Mouse (Mus musculus): Measurements from ENCODE around the gene Nipsnap1.

Gene Nipsnap1

DNA sequence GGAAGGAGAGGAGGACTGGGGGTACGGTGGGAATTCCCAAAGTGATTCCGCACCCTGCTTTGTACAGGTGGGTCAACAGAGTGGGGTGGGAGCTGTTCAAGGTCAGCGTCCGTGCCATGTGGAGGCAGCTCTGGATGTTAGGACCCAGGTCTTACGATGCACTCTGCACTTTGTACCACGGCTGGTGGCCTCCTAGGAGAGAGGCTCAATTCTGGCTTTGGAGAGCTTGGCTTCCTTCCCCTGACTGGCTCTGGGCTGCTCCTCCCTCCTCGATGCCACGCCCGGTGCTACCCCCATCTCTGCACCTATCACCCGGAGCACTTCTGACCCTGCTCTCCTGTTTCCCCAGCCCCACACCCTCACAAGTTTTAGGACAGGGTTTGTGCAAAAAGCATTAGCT, 800 bp downstream of the Nipsnap1 start:
- DNase-seq: no peak

DNA sequence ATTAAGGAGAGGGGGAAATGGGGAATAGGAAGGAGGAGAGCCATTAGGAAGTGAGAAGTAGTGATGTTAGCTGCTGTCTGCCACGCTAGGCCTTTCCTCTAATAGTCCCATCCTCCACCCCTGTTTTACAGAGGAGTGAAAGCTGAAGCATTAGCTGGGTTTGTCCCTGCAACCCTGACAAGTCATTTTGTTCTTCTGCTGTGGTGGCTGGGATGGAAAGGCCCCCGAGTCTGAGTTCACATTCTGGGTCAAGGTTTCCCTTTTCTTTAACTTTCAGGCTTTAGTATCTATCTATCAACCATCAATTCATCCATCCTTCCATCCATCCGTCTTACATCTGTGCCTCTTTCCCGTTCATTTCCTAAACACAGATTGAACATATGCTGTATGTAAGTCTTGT, 7.3 kb downstream of the Nipsnap1 start:
- no peak for DNase-seq

DNA sequence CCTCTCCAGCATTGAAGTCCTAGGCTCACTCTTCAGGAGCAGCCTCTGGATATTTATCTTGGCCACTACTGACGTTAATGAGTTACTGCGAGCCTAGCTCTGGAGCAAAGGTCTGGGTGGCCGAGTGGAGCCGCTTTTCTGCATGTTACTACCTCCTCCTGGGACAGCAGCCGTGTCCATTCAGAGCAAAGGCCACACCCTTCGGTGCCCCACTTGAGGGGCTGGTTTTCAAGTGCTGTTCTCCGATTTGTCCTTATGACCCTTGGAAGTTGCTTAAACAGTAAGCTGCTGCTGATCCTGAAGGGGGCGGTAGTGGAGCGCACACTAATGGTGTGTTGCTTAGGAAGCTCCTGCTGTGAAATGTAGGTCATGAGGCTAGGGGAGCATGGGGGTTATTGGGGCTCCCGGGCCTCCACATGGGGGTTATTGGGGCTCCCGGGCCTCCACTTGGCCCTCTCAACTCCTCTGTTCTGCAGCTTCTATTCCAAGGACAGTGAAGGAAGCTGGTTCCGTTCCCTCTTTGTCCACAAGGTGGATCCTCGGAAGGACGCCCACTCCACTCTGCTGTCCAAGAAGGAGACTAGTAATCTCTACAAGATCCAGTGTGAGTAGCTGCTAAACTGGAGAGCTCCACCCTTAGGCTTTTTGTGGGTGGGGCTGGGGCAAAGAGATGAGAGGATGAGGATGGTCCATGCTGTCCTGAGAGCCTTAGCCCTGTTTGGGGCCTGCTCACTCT, 9.3 kb downstream of the Nipsnap1 start:
- no peak for DNase-seq

DNA sequence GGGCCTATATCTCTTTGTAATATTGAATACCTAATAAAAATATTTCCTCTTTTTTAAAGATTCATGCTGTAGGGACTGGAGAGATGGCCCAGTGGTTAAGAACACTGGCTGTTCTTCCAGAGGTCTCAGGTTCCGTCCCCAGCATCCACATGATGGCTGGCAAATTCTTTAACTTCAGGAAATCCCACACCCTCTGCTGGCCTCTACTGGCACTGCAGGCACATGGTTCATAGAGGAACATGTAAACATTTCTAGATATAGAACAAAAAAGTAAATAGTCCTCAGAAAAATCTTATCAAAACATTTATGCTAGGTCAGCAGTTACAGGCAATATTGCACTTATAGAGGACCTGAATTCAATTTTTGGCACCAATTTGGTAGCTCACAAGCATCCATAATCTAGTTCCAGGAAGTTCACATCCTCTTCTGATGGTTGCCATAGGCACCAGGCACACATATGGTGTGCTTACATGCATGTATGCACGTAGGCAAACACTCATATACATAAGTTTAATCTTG, 11.7 kb downstream of the Nipsnap1 start:
- no peak for DNase-seq

DNA sequence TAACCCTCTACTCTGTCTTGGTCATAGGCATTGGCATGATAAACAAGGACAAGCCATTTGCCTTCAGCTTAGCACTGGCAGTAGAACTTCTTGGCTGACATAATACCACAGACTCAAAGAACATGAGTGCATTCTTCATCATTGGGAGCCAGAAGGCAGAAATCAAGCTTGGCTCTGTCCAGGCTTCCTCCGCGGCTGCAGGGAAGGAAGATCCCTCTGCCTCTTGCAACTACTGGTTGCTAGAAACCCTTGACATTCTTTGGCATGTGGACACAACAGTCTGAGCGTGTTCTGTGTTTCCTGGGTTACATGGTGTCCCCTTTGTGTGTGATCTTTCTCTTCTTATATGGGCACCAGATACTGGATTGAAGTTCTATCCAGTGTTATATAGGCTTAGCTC, 13.2 kb downstream of the Nipsnap1 start:
- no peak for DNase-seq

DNA sequence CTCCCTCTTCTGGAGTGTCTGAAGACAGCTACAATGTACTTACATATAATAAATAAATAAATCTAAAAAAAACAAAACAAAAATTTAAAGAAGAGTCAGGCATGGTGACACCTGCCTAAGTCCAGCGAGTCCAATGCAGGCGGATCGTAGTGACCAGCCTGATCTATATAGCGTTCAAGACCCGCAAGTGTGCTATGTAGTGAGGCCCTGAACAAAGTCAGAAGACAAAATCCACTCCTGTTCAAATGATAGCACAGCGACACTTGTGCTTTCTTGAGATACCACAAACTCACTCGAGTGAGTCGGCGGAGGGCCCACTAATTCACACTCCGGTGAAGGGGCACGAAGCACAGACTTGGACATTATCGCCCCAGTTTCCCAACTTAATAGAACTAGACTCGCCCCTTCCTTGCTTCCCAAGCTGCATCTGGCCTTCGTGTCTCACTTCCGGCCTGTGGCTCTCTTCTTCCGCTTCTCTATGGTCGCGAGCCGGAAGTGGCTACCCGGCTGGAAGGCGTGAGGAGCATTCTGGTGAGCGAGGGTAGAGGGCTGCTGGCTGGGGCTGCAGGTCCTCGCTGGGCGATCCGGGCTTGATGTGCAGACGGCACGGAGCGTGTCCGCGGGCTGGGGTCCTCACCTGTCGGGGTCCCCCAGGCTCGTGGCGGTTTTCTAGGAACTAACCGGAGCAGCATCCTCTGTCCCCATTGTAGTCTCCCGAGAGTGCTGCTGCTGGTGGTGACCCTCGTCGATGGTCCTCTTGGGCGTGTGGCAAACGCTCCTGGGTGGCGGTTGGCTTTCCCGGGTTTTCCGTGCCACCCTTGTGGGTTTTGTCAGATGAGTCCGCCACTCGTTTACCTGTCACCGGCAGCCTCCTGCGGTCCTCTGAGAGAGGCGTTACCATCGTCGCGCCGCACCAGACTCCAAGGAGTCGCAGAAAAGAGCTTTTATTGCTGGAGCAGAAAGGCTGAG, 21.4 kb downstream of the Nipsnap1 start, which contains the start of gene Thoc5:
TSS of gene Thoc5 (plus strand) at position 473 of the 969 bp plus-strand sequence.
- peak; percentile 80 for DNase-seq

DNA sequence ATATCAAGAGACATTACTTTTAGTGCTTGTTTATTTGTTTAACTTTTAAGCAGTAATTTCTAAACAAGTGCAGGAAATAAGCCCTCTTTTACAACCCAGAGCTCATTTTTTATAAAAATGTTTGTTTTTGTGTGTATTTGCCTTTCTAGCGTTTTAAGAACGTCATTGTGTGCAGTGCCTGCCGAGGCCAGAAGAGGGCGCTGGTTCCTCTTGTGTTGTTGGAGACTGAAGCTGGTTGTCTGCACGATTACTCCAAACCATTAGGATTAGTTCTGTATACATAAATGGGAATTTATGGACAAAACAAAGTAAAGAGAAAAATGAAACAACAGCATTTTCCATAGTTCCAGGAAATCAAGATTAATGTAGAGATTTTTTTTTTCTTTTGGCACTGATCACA, 26.7 kb downstream of the Nipsnap1 start:
- DNase-seq: no peak

DNA sequence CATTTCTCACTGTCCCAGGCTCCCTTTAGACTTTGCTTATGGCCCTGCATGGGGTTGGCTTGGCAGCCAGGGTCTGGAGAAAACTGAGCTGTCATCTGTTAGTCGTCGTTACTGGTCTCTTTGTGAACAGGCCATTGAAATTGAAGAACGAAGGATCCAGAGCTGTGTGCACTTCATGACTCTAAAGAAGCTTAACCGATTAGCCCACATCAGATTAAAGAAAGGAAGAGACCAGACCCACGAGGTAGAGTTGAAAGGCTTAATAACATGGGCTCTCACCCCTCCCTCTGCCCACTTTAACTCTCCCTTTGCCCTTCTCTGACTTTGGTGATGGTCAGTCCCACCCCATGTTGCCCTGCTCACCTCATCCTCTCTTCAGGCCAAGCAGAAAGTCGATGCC, 28.2 kb downstream of the Nipsnap1 start:
- no peak for DNase-seq

DNA sequence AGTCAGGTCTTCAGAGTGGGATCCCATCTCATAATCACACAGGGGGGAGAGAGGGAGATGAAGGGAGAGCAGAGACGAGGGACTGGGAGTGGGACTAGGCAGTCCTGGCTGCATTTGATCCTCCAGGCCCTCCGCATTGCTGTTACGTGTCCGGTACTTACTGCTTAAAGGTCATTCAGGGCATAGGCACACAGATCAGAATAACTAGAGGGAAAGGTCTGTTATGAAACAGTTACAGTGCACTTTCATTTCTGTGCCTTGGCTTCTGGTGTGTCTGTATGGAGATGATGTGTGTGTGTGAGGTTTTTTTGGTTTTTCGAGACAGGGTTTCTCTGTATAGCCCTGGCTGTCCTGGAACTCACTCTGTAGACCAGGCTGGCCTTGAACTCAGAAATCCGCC, 32.5 kb downstream of the Nipsnap1 start:
- no peak for DNase-seq

DNA sequence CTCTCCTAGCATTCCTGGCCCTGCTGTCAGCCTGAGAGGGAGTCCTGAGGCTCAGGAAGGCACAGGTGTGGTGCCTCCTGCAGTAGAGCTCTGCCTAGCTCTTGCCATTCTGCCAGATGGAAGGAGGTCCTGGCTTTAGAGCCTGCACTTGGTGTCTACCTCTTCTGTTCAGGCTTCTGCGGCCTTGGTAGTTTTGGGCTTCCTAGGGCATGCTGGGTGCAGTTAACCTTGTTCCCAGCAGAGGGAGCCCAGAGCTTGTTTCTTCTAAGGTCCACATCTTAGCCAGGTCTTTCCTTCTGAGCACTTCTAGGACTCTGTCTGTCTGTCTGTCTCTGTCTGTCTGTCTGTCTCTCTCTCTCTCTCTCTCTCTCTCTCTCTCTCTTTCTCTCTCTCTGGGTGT, 42.3 kb downstream of the Nipsnap1 start:
- peak; percentile 35 for DNase-seq

DNA sequence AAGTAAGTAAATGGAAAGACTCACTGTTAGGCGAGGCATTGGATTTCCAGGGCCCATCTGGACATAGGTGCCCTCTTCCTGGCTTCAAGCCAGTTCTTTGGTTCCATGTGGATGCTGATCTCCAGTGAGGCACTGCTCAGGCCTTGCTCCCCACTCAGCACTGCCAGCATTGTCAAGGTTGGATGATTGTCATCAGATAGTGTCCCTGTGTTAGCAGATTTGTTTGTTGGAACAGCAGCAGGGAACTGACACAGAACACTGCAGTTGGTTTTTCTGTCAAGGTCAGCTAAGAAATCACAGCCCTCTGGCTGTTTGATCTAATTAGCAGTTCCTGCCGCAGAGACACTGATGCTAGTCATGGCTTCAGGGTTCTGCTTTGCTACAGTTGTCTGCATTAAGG, 47.5 kb downstream of the Nipsnap1 start:
- DNase-seq: peak; percentile 25

DNA sequence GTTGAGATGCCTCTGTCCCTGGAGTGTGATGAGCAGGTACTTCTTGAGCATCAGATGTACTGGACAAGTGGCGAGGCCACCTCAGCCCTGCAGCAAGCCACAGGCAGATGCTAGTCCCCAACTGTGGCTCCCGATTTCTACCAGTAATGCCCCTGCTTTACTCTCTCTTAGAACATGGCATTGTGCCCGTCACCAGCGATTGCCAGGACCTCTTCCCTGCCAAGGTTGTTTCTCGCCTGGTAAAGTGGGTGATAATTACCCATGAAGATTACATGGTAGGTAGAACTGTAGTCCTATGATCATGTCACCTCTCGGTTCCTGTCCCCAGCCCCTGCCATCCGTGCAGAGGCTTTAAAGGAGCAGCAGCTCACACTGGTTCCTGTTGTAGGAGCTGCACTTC, 48.0 kb downstream of the Nipsnap1 start:
- no peak for DNase-seq

DNA sequence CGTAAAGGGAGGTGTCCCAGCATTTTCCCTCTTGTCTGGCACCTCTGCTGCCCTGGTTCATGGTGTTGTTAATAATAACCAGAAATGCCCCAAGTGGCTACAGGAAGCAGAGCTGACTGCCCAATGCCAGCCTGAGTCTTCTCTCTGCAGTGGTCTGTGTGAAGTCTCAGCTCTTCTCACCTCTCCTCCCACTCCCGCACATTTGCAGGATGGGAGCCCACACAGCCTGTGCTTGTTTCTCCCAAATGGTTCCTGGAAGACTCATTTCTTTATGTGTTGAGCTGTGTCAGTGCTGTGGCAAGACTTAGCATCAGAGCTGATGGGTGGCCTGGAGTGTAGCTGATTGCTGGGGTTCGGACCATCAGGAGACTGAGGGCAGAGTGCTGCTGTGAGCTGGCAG, 53.5 kb downstream of the Nipsnap1 start:
- no peak for DNase-seq

DNA sequence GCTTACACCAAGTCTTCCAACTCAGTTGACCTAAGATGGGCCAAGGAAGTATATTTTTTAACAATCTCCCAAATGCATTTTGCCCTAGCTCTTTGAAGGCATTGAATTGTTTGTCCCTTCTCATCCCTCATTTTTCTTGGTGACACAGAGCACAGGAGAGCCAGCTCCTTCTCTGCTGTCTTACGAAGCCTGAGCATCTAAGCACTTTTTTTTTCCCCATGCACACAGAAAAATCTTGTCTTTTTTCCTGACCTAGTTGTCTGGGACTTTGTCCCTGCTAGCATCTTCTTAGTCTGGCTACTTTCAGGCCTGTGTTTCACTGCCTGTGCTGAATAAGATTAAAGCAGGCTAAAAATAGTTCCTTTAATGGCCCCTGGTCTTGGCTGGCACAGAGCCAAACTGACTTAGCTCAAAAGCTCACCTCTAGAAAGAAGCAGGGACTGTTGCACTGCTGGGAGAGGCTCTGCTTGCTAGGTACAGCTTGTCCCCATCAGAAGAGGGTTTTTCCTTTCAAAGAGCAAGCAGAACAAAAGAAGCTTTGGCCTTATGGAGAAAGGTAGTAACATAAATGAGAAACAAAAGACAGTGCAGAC, 57.4 kb downstream of the Nipsnap1 start:
- no peak for DNase-seq

DNA sequence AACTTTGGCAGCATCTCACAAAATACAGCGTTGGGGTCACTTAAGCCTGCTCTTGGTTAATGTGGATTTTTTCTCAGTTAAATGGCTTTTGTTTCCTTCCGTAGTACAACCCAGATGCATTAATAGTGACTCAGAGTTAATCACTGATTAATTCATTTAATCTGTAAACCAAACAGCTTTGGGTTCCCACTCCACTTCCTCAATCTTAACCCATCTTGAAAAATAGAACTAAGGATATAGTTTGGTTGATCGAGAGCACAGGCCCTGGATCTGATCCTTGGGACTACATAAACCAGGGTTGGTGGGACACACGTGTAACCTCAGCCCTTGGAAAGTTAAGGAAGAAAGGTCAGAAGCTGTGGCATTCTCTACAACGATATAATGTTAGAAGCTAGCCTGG, 62.5 kb downstream of the Nipsnap1 start:
- DNase-seq: no peak
